14 mouse cellular contexts compared by ENCODE assay signal in the genomic region with DNA sequence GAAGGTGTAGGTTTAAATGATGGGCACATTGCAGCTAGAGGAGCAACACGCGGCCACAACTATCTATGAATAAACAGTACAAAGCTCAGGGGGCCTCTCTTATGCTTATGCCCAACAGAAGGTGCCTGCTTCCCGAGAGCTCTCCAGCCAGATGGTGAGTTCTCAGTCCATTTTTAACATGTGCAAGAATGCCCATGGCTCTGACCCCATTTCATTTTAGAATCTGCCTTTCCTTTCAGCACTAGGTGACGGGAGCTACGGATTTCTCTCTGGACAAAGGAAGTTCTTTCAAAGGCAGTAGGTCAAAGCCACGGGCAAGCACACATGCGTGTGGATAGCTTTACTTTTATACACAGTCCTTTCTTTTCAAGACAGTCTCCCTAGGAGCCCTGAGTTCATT.
DNase-seq lines count a peak whose midpoint lies in the region; ATAC-seq lines count a peak whose summit lies in the region.
"Had no signal": no experiment of that assay in that cellular context is flagged by ENCODE, and none has a peak within 500 bp of the region (broad histone marks: within the 10 kb centered on the region; RNA-seq: fewer than 3 reads in every experiment).

No protein-coding gene starts in this region.

- WGBS in midbrain, embryonic 12.5 days: 43% methylated on average over 7 of the region's 7 CpGs
- WGBS in midbrain, embryonic 15.5 days: 40% methylated on average over 7 of the region's 7 CpGs

- H3K4me2 ChIP-seq in midbrain, embryonic 12.5 days (replicated peaks): no peak overlapping the region
- H3K4me2 ChIP-seq in midbrain, embryonic 15.5 days: no peak overlapping the region
- H3K4me2 ChIP-seq: heart, embryonic 15.5 days; lung, embryonic 15.5 days; neural tube, embryonic 15.5 days had no signal

- no peaks in the 10 kb centered on the region for H3K27me3 ChIP-seq in midbrain, embryonic 12.5 days
- no peaks in the 10 kb centered on the region for H3K27me3 ChIP-seq in midbrain, embryonic 15.5 days (replicated peaks)
- H3K27me3 ChIP-seq: heart, embryonic 15.5 days; lung, embryonic 15.5 days; neural tube, embryonic 15.5 days had no signal

- no peak overlapping the region for H3K27ac ChIP-seq in midbrain, embryonic 12.5 days (replicated peaks)
- no peak overlapping the region for H3K27ac ChIP-seq in midbrain, embryonic 15.5 days
- H3K27ac ChIP-seq: heart, embryonic 15.5 days; hindbrain, embryonic 10.5 days; lung, embryonic 15.5 days; neural tube, embryonic 15.5 days had no signal

- ATAC-seq in frontal cortex, adult (ENCODE audit: low TSS enrichment): peak; percentile 73
- 0 out of 2 replicates have a peak, but pooled peaks have one; percentile 19 for ATAC-seq in midbrain, embryonic 12.5 days (ENCODE audit: low FRiP score, low read depth)
- ATAC-seq in midbrain, embryonic 15.5 days (replicated peaks): no peak
- no peak for ATAC-seq in erythroid progenitor cell, adult 5-6 weeks (replicated peaks; ENCODE audit: low FRiP score, poor library complexity, severe bottlenecking)

- H3K4me3 ChIP-seq in midbrain, embryonic 12.5 days: no peak overlapping the region
- H3K4me3 ChIP-seq in midbrain, embryonic 15.5 days: no peak overlapping the region
- H3K4me3 ChIP-seq: heart, embryonic 15.5 days; hindbrain, embryonic 10.5 days; lung, embryonic 15.5 days; neural tube, embryonic 15.5 days had no signal

- H3K36me3 ChIP-seq in midbrain, embryonic 12.5 days: no peaks in the 10 kb centered on the region
- no peaks in the 10 kb centered on the region for H3K36me3 ChIP-seq in midbrain, embryonic 15.5 days (replicated peaks)
- H3K36me3 ChIP-seq: heart, embryonic 15.5 days; hindbrain, embryonic 10.5 days; lung, embryonic 15.5 days; neural tube, embryonic 15.5 days had no signal

- H3K9me3 ChIP-seq in midbrain, embryonic 12.5 days: no peaks in the 10 kb centered on the region
- no peaks in the 10 kb centered on the region for H3K9me3 ChIP-seq in midbrain, embryonic 15.5 days
- H3K9me3 ChIP-seq: heart, embryonic 15.5 days; hindbrain, embryonic 10.5 days; lung, embryonic 15.5 days; neural tube, embryonic 15.5 days had no signal

- no peak overlapping the region for H3K9ac ChIP-seq in midbrain, embryonic 12.5 days (replicated peaks)
- no peak overlapping the region for H3K9ac ChIP-seq in midbrain, embryonic 15.5 days
- H3K9ac ChIP-seq: heart, embryonic 15.5 days; lung, embryonic 15.5 days; neural tube, embryonic 15.5 days had no signal

- DNase-seq in frontal cortex, postnatal 10 days (ENCODE audit: low spot score in 2 of 2): no peak
- peak; percentile 69 for DNase-seq in cerebellum, adult 11 months
- DNase-seq in cerebellum, postnatal 25 days: peak; percentile 70 to 72
- DNase-seq in adrenal gland, adult (ENCODE audit: inconsistent age in 2 of 2, low spot score in 1 of 2): no peak
- DNase-seq: adrenal gland, adult 2 months; B cell, adult 2 months had no signal

- H3K4me1 ChIP-seq in midbrain, embryonic 12.5 days: 0 out of 2 replicates have a peak, but pooled peaks cover 2% of the 10 kb centered on the region
- H3K4me1 ChIP-seq in midbrain, embryonic 15.5 days: no peaks in the 10 kb centered on the region
- H3K4me1 ChIP-seq: heart, embryonic 15.5 days; lung, embryonic 15.5 days; neural tube, embryonic 15.5 days had no signal

Comparison
In these comparisons a context has a peak if more than half of its experiments do, and no peak if none do; other contexts are left out.
1. ATAC-seq: peak in frontal cortex, adult (single experiment) and midbrain, embryonic 12.5 days (single experiment); none in midbrain, embryonic 15.5 days (single experiment) and erythroid progenitor cell, adult 5-6 weeks (single experiment).
2. DNase-seq: peak in cerebellum, adult 11 months (single experiment) and cerebellum, postnatal 25 days (2 of 2); none in frontal cortex, postnatal 10 days (0 of 2) and adrenal gland, adult (0 of 2).